In genomic region chr14:53190931-53191330, GRCm38 (mm10) we compare ENCODE assay signal across 4 mouse cellular contexts.
A peak's percentile ranks its signal among the peaks of the same experiment; 100 is the strongest.
ATAC-seq lines count a peak whose summit lies in the region.

No protein-coding gene starts in this region.

- ATAC-seq in activated CD4-positive, CD25-positive, alpha-beta regulatory T cell, adult 4 months, result peak; percentile 36
- 0 out of 2 replicates have a peak, but pooled peaks have one; percentile 47 for ATAC-seq in frontal cortex, adult (ENCODE audit: low TSS enrichment)
- peak; percentile 69 for ATAC-seq in inflammation-experienced regulatory T-cells, adult 6 months
- peak; percentile 79 for ATAC-seq in megakaryocyte progenitor cell, adult 5-6 weeks (replicated peaks; ENCODE audit: poor library complexity)

Comparison
In these comparisons a context has a peak if more than half of its experiments do, and no peak if none do; other contexts are left out.
1. Peak in every context shown above with its lines: ATAC-seq.